Mouse (Mus musculus): ENCODE data around the gene Nfkb2. TPM values are rescaled to one million over a fixed set of nuclear protein-coding genes. Genes with fewer than 3 reads are reported as not detected.

Nfkb2 gene
- polyA plus RNA-seq, 1 experiment from 2014 or later, result 1.5 TPM

DNA sequence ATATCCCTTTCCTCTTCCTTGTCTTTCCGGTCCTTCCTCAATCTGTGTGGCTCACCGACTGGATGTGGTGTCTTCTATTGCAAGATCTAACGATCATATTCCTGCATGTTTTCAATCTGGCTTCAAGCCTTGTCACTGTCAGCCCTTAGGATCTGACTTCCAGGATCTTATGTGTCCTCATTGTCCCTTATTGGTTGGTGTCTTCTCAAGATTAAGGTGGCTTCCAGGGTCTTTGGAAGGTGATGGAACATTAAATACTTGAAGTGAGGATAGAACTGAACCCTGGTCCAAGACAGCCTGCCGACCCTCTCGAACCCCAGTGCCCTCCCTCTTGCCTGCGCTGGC lies 34.8 kb downstream of the Nfkb2 start:
- Histone ChIP-seq H3K9me3 (replicated peaks) (no peaks in the 10 kb centered on the region), H3K4me2 (peak overlapping the region; percentile 81), H3K36me3 (ENCODE audit: poor library complexity, severe bottlenecking) (no peaks in the 10 kb centered on the region), H3K27me3 (peaks cover 5% of the 10 kb centered on the region; the same call in 1 of the 2 replicates), H3K9ac (peak overlapping the region; percentile 50; the same call in 1 of the 2 replicates), H3K27ac (peak overlapping the region; percentile 41), H3K4me3 (peak overlapping the region; percentile 70), H3K4me1 (peaks cover 22% of the 10 kb centered on the region)
- ATAC-seq, result no peak; the same call in 1 of the 2 replicates
- 54% methylated on average over 6 of the region's 6 CpGs for WGBS

DNA sequence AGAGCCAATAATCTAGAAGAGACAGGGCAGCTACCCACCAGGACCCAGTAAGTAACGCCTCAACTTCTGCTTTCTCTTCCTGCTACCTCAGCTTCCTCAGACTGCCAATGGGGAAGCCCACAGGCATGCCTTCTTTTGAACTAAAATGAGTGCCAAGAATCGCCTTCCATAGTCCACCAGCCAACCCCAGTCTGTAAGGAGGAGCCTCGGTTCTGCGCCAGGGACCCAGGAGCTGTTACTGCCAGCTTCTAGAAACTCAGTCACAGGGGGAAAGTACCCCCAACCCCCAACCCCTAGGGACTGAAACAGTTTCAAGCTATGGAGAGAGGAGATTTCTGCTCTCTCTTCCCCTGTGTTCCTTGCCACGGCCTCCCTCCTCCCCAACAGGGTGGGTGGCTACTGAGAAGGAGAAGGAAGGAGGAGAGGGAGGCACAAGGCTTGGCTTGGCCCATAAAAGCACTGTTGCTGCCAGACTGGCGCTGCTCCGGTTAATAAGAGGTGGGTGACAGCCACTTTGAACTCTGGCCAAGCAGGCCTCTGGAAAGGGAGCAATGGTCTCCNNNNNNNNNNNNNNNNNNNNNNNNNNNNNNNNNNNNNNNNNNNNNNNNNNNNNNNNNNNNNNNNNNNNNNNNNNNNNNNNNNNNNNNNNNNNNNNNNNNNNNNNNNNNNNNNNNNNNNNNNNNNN lies 35.3 kb downstream of the Nfkb2 start:
- Histone ChIP-seq H3K27ac (peak overlapping the region; percentile 41), H3K4me2 (peak overlapping the region; percentile 81), H3K9me3 (replicated peaks) (no peaks in the 10 kb centered on the region), H3K36me3 (ENCODE audit: poor library complexity, severe bottlenecking) (no peaks in the 10 kb centered on the region), H3K27me3 (peaks cover 7% of the 10 kb centered on the region; the same call in 1 of the 2 replicates), H3K4me1 (peaks cover 22% of the 10 kb centered on the region), H3K4me3 (no peak overlapping the region), H3K9ac (0 out of 2 replicates have a peak overlapping the region, but pooled peaks have one; percentile 0)
- WGBS, result 65% methylated on average over 7 of the region's 7 CpGs
- peak; percentile 30 for ATAC-seq

DNA sequence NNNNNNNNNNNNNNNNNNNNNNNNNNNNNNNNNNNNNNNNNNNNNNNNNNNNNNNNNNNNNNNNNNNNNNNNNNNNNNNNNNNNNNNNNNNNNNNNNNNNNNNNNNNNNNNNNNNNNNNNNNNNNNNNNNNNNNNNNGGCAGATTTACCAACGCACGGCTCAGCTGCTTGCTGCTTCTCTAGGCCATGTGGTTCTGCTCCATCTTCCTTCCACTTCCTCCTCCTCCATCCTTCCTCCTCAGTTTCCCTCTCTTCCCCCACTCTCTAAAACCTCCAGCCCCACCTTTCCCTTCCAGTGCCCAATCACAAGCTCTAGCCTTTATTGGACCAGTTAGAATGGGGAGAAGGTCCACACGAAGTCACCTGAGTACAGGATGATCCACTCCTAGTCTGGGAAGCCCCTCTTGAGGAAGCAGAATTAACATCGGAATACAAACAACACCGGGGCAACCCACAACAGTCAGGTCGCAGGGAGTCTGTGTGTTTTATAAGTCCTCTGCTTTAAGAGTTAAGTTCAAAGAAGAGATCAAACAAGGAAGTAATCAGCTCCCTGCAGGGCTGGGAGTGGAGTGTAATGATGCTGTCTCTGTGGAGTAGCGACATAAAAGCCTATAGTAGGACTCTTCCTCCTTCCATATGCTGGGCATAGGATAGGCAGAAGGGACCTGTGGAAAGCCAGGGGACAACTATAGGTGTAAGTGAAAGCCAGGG lies 40.7 kb downstream of the Nfkb2 start:
- ATAC-seq, result no peak
- H3K4me1 ChIP-seq, result peaks cover 19% of the 10 kb centered on the region
- no peak overlapping the region for H3K27ac ChIP-seq
- H3K4me3 ChIP-seq, result no peak overlapping the region
- H3K9ac ChIP-seq, result no peak overlapping the region
- H3K27me3 ChIP-seq, result peaks cover 24% of the 10 kb centered on the region
- 25% methylated on average over 7 of the region's 7 CpGs for WGBS
- H3K9me3 ChIP-seq (replicated peaks), result no peaks in the 10 kb centered on the region
- H3K4me2 ChIP-seq, result no peak overlapping the region
- no peaks in the 10 kb centered on the region for H3K36me3 ChIP-seq (ENCODE audit: poor library complexity, severe bottlenecking)

DNA sequence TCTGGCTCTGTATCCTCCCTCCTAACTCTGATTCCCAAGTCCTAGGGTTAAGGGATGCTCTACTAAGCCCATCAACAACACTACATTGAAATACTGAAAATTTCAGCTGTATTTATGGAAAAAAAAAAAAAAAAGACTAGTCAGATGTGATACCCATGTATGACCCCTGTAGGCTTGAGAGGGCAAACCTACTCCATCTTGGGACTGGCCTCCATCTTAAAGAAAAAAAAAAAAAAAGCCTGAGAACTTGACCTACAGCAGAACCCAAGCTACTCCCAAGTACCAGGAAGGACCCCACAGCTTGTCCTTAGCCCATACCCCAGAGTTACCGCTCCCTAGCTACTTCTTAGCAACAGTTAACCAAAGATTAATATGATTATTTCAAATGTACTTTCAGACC lies 43.0 kb downstream of the Nfkb2 start:
- WGBS, result 97% methylated on average over 1 of the region's 1 CpGs
- Histone ChIP-seq H3K36me3 (ENCODE audit: poor library complexity, severe bottlenecking) (no peaks in the 10 kb centered on the region), H3K4me1 (peaks cover 25% of the 10 kb centered on the region), H3K27ac (no peak overlapping the region), H3K4me3 (no peak overlapping the region), H3K9me3 (replicated peaks) (no peaks in the 10 kb centered on the region), H3K4me2 (no peak overlapping the region), H3K9ac (no peak overlapping the region), H3K27me3 (peaks cover 43% of the 10 kb centered on the region)
- no peak for ATAC-seq

DNA sequence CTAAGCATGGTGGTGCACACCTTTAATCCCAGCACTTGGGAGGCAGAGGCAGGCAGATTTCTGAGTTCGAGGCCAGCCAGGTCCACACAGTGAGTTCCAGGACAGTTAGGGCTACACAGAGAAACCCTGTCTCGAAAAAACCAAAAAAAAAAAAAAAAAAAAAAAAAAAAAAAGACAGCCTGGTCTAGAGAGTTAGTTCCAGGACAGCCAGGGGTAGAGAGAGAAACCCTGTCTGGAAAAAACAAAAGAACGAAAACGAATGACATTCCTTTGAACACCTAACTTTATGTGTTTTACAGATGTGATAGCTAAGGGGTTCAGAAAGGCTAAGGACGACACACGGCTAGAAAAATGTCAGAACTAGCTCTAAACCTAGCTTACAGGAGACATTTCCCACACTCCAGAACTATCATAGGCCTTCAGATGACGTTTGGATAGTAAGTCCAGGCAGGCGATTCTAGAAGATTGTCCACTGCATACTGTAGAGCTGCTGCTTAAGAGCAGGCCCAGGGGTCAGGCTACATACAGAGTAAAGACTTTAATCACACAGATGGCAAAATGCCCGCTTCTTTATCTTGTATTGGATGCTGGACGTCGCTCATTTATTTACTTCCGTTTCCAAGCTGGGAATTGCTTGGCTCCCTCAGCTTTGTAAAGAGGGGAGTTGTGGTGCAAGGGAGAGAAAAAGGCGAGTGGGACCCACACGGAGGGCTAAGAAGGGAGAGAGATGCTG lies 44.0 kb downstream of the Nfkb2 start:
- Histone ChIP-seq H3K4me1 (peaks cover 25% of the 10 kb centered on the region), H3K9ac (peak overlapping the region; percentile 89), H3K9me3 (replicated peaks) (no peaks in the 10 kb centered on the region), H3K4me2 (peak overlapping the region; percentile 93), H3K27me3 (peaks cover 43% of the 10 kb centered on the region), H3K4me3 (peak overlapping the region; percentile 66), H3K36me3 (ENCODE audit: poor library complexity, severe bottlenecking) (no peaks in the 10 kb centered on the region), H3K27ac (peak overlapping the region; percentile 77)
- WGBS, result 30% methylated on average over 14 of the region's 14 CpGs
- ATAC-seq, result no peak

DNA sequence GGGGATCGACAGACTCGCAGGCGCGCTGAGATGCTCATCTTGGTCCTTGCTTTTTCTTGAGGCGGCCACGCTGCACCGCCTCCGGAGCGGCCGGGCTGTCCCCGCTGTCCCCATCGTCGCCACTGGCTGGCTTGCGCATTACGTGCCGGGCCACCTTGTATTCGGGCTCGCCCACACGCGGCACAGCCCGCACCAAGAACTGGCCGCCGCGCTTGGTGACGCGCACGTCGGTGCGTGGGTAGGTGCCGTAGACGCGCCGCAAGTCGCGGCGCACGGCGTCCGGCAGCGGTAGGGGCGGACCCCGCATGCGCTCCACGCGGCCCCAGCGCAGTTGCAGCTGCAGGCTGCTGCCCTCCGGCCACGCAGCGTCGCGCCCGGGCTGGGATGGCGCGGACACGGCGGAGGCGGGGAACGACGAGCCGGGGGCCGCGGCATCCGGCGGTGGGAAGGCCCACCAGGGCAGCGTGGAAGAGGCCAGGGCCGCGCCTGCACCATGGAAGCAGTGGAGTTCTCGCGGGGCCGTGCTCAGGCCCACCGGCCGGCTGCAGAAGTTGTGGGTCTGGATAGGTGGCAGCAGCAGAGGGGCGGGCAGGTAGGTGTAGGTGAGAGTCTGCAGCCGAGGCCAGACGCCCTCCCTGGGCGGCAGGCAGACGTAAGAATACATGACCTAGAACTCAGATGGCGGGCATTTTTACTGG lies 44.8 kb downstream of the Nfkb2 start:
- WGBS, result under 1% methylated on average over 78 of the region's 78 CpGs
- peaks cover 37% of the 10 kb centered on the region for H3K27me3 ChIP-seq
- H3K27ac ChIP-seq, result peak overlapping the region; percentile 77

DNA sequence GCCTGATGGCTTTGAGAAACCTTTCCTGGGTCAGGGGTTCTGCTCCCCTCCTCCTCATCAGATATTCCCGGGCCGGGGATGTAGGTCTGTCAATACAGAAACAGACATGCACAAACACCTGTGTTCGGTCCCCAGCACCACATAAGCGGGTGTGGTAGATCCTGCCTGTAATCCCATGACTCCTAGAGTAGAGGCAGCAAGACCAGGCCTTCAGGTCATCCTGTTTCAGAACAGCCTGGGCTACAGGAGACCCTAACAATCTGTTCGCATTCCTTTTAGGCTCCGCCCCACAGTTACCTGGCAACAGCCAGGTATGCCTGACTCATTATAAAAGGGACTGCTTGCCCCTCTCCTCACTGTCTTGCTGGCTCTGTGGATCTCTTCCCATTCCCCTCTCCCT lies 45.4 kb downstream of the Nfkb2 start:
- Histone ChIP-seq H3K27me3 (peaks cover 35% of the 10 kb centered on the region), H3K36me3 (ENCODE audit: poor library complexity, severe bottlenecking) (no peaks in the 10 kb centered on the region), H3K9me3 (replicated peaks) (no peaks in the 10 kb centered on the region), H3K27ac (no peak overlapping the region), H3K4me2 (peak overlapping the region; percentile 93), H3K4me1 (peaks cover 25% of the 10 kb centered on the region), H3K9ac (peak overlapping the region; percentile 89), H3K4me3 (peak overlapping the region; percentile 66)
- peak; percentile 8; the same call in 1 of the 2 replicates for ATAC-seq
- WGBS, result 21% methylated on average over 6 of the region's 6 CpGs

More for the DNA sequence above, 44.8 kb downstream of the Nfkb2 start:
- Histone ChIP-seq H3K4me1 (peaks cover 25% of the 10 kb centered on the region), H3K9me3 (replicated peaks) (no peaks in the 10 kb centered on the region), H3K4me2 (peak overlapping the region; percentile 93), H3K4me3 (peak overlapping the region; percentile 66), H3K36me3 (ENCODE audit: poor library complexity, severe bottlenecking) (no peaks in the 10 kb centered on the region), H3K9ac (peak overlapping the region; percentile 89)
- ATAC-seq, result peak; percentile 95

DNA sequence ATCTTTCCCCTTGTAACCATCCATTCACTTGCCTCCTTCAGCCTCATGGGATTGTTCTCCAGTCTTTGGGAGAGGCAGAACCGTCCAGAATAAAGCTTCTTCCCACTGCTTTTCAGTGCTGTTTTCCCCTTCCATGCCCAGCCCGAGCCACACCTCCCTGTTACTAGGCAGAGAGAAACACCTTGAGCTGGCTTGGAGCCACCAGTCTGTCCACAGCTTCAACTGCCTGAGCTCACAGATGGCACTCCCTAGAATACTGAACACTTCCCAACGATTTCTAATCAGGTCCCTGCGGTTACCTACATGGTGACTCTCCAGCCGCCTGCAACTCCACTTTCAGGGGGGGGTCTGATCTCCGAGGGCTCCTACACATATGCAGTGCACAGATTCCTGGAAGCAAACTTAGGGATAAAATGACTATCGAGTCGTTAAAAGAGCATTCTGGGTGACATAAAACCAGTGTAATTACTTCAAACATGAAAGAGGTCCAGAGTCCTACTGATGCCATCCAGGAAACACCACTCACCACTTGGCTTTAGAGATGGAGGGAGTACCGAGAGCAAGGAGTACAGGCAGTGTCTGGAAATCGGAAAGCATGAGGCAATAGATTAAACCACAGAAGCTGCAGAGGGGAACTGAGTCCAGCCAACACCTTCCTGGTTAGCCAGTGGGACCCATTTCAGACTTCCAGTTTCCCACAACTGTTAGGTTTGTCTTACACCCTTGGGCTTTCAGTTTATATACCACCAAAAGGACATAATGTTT lies 46.2 kb downstream of the Nfkb2 start, which contains the start of gene 2310034G01Rik:
Gene 2310034G01Rik (minus strand): TSS at position 135 of the 765 bp plus-strand sequence.
- peaks cover 25% of the 10 kb centered on the region for H3K4me1 ChIP-seq
- H3K9me3 ChIP-seq (replicated peaks), result no peaks in the 10 kb centered on the region
- 54% methylated on average over 10 of the region's 10 CpGs for WGBS
- peak within 1 kb of the TSS; percentile 66 for H3K4me3 ChIP-seq
- H3K4me2 ChIP-seq, result peak within 1 kb of the TSS; percentile 93
- peak within 1 kb of the TSS; percentile 77 for H3K27ac ChIP-seq
- peaks cover 35% of the 10 kb centered on the region for H3K27me3 ChIP-seq
- no peak for ATAC-seq
- H3K36me3 ChIP-seq (ENCODE audit: poor library complexity, severe bottlenecking), result no peaks in the 10 kb centered on the region
- peak within 1 kb of the TSS; percentile 89 for H3K9ac ChIP-seq

DNA sequence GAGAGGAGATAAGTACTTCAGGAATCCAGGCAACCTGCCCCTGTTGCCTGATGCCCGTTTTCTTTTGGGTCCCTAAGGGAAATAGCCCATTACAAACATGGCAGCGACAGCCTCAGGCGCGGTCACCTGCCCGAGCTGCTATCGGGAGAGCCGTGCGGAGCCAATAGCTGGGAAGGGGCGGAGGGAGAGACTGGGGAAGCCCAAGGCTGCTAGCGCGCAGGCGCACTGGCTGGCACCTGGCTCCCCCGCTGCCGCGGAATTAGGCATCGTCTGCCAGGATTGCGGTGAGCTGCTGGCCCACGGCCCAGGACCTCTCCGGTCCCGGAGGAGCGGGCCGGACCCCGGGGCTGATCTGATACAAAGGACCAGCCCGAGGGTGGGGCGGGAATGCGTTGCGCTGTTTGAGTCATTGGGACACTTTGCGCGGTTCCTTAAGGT lies 52.6 kb downstream of the Nfkb2 start:
- Histone ChIP-seq H3K36me3 (ENCODE audit: poor library complexity, severe bottlenecking) (no peaks in the 10 kb centered on the region), H3K27ac (no peak overlapping the region), H3K4me2 (peak overlapping the region; percentile 72), H3K9me3 (replicated peaks) (no peaks in the 10 kb centered on the region), H3K9ac (peak overlapping the region; percentile 70), H3K4me3 (peak overlapping the region; percentile 49), H3K27me3 (peaks cover 13% of the 10 kb centered on the region), H3K4me1 (peaks cover 10% of the 10 kb centered on the region; the same call in 1 of the 2 replicates)
- WGBS, result under 1% methylated on average over 29 of the region's 29 CpGs
- peak; percentile 95 for ATAC-seq

DNA sequence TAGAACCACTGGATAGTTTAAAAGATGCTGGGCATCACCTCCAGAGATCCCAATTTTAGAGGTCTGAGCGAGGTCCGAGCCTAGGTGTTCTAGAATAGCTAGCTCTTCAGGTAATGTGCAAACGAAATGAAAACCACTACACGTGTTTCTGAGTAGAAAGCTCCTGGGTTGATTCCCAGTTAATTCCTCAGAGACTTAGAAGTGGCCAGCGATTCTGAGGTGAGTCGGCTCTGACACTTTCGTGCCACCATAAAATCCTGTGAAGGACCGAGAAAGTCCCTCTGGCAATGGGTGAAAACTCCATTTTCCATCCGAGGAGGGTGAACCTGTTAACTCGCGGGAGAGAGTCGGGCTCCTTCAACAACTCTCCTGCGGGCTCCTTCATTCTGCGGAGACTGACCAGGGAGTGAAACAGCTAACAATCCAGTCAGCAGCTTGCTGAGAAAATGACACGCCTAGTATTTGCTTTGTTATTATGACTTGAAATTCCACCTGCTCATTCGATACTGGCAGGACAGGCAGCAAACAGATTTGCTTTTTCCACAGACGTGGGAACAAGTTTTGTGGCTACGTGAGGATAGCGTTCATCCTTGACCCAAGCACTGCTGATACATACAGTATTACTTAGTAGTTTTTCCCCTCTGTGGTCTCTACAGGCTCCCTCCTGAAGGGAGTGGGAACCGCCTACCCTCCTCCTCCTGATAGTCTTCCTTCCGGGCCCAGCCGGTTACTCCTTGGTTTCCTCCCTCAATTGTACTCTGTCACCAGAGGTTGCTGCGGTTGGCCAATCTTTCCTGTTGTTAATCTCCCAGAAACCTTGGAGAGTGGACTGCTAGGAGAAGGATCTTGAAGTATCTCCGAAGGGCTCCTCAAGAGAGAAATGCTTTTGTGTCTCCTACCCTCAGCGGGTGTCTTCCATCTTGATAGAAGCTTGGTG lies 53.5 kb downstream of the Nfkb2 start:
- H3K4me1 ChIP-seq, result peaks cover 10% of the 10 kb centered on the region; the same call in 1 of the 2 replicates
- H3K9me3 ChIP-seq (replicated peaks), result no peaks in the 10 kb centered on the region
- peak overlapping the region; percentile 49 for H3K4me3 ChIP-seq
- H3K36me3 ChIP-seq (ENCODE audit: poor library complexity, severe bottlenecking), result no peaks in the 10 kb centered on the region
- peak overlapping the region; percentile 70 for H3K9ac ChIP-seq
- H3K27me3 ChIP-seq, result peaks cover 13% of the 10 kb centered on the region
- ATAC-seq, result no peak
- peak overlapping the region; percentile 72 for H3K4me2 ChIP-seq
- no peak overlapping the region for H3K27ac ChIP-seq
- 20% methylated on average over 25 of the region's 25 CpGs for WGBS
